ENCODE assay signal across 8 mouse cellular contexts in the genomic region with DNA sequence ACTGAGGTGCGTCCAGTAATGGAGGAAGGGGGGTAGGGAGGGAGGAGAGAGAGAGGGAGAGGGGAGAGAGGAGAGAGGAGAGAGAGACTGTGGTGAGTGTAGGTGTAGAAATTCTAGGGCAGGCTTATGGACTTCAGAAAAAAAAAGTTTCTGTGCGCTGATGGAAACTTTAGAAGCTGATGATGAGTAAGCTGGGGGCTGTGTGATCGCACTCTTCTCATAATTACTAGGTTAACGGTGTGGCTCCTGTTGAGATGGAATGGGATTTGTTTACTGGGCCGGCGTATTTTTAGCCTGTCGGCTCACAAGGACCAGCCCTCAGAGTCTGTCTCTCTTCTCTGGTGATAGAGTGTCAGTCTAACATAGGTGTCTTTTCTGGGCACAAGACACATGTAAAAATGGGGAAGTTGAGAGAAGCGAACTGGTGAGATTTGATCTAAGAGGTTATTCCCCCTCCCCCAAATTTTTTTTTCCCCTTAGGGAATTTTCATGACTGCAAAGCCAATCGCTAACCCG. TPM values are rescaled to one million over a fixed set of nuclear protein-coding genes. Genes with fewer than 3 reads are reported as not detected.
DNase-seq lines count a peak whose midpoint lies in the region; ATAC-seq and TF ChIP-seq lines count a peak whose summit lies in the region.

No protein-coding gene starts in this region.

- ATAC-seq in forebrain, embryonic 13.5 days = no peak
- no peak for ATAC-seq in limb, embryonic 11.5 days (ENCODE audit: insufficient number of reproducible peaks, low FRiP score, low TSS enrichment, low read depth)
- ATAC-seq in neural tube, embryonic 13.5 days (ENCODE audit: low read depth) = peak; percentile 44; the same call in 1 of the 2 replicates

- H3K79me2 ChIP-seq in MEL (ENCODE audit: control insufficient read depth, insufficient read depth, low read length, poor library complexity) = peaks cover 14% of the 10 kb centered on the region

- H3K36me3 ChIP-seq in kidney, adult 2 months (ENCODE audit: control insufficient read depth, insufficient read depth, low read length) = no peaks in the 10 kb centered on the region
- H3K36me3 ChIP-seq in MEL (ENCODE audit: control insufficient read depth in 1 of 2, insufficient read depth in 2 of 2, low read length in 2 of 2) = peaks cover 0 to 31% of the 10 kb centered on the region in 2 experiments; a peak in 2 of 4 replicates
- no peaks in the 10 kb centered on the region for H3K36me3 ChIP-seq in forebrain, embryonic 13.5 days (ENCODE audit: poor library complexity, severe bottlenecking)
- H3K36me3 ChIP-seq in limb, embryonic 11.5 days (ENCODE audit: control insufficient read depth, insufficient read depth, low read length) = no peaks in the 10 kb centered on the region
- H3K36me3 ChIP-seq in neural tube, embryonic 13.5 days = no peaks in the 10 kb centered on the region

- no peaks in the 10 kb centered on the region; the same call in 1 of the 2 replicates for H3K4me1 ChIP-seq in kidney, adult 2 months (ENCODE audit: control insufficient read depth, insufficient read depth, low read length)
- peaks cover 16 to 22% of the 10 kb centered on the region in 2 experiments; a peak in 3 of 4 replicates for H3K4me1 ChIP-seq in MEL (ENCODE audit: control insufficient read depth in 1 of 2, insufficient read depth in 2 of 2, low read length in 2 of 2)
- H3K4me1 ChIP-seq in forebrain, embryonic 13.5 days = peaks cover 30% of the 10 kb centered on the region
- peaks cover 2% of the 10 kb centered on the region; the same call in 1 of the 2 replicates for H3K4me1 ChIP-seq in limb, embryonic 11.5 days (ENCODE audit: control insufficient read depth, insufficient read depth, low read length)
- H3K4me1 ChIP-seq in neural tube, embryonic 13.5 days (replicated peaks) = peaks cover 50% of the 10 kb centered on the region

- no peaks in the 10 kb centered on the region for H3K27me3 ChIP-seq in kidney, adult 2 months (replicated peaks; ENCODE audit: control insufficient read depth, insufficient read depth, low read length)
- no peaks in the 10 kb centered on the region for H3K27me3 ChIP-seq in MEL (ENCODE audit: control insufficient read depth in 1 of 2, insufficient read depth in 2 of 2, low read length in 2 of 2)
- H3K27me3 ChIP-seq in forebrain, embryonic 13.5 days = no peaks in the 10 kb centered on the region
- H3K27me3 ChIP-seq in limb, embryonic 11.5 days (ENCODE audit: control insufficient read depth, insufficient read depth, low read length) = no peaks in the 10 kb centered on the region
- no peaks in the 10 kb centered on the region for H3K27me3 ChIP-seq in neural tube, embryonic 13.5 days

- peak overlapping the region; percentile 89 for H3K4me2 ChIP-seq in forebrain, embryonic 13.5 days
- H3K4me2 ChIP-seq in limb, embryonic 11.5 days (ENCODE audit: low read depth, severe bottlenecking) = peak overlapping the region; percentile 77
- H3K4me2 ChIP-seq in neural tube, embryonic 13.5 days = peak overlapping the region; percentile 93

- 13% methylated on average over 10 of the region's 10 CpGs for WGBS in kidney, adult 2 months
- 10% methylated on average over 10 of the region's 10 CpGs for WGBS in forebrain, embryonic 13.5 days
- WGBS in limb, embryonic 11.5 days = 9% methylated on average over 10 of the region's 10 CpGs
- 8% methylated on average over 10 of the region's 10 CpGs for WGBS in neural tube, embryonic 13.5 days

- no peaks in the 10 kb centered on the region for H3K9me3 ChIP-seq in MEL (replicated peaks; ENCODE audit: insufficient read depth, low read length)
- H3K9me3 ChIP-seq in forebrain, embryonic 13.5 days (replicated peaks) = no peaks in the 10 kb centered on the region
- H3K9me3 ChIP-seq in limb, embryonic 11.5 days (ENCODE audit: control insufficient read depth, low read length) = no peaks in the 10 kb centered on the region
- no peaks in the 10 kb centered on the region for H3K9me3 ChIP-seq in neural tube, embryonic 13.5 days

- peak overlapping the region; percentile 94 for H3K27ac ChIP-seq in kidney, adult 2 months (ENCODE audit: insufficient read depth, low read depth, low read length)
- peak overlapping the region; percentile 75 for H3K27ac ChIP-seq in MEL (ENCODE audit: control insufficient read depth, low read depth, low read length)
- H3K27ac ChIP-seq in forebrain, embryonic 13.5 days = no peak overlapping the region
- no peak overlapping the region for H3K27ac ChIP-seq in limb, embryonic 11.5 days (replicated peaks; ENCODE audit: low read depth, low read length)
- peak overlapping the region; percentile 84; the same call in 1 of the 2 replicates for H3K27ac ChIP-seq in neural tube, embryonic 13.5 days (replicated peaks)

- no peak for DNase-seq in kidney, adult 2 months
- DNase-seq in kidney, postnatal 4 days = no peak
- DNase-seq in MEL (ENCODE audit: low read depth, low spot score) = peak; percentile 90
- no peak for DNase-seq in limb, embryonic 11.5 days (ENCODE audit: low spot score)
- DNase-seq in adrenal gland, adult 8-10 months = no peak
- no peak for DNase-seq in urinary bladder, postnatal 36 days (ENCODE audit: low spot score in 2 of 2)

- no peak for TF ChIP-seq CTCF in kidney, adult 2 months (conservative IDR thresholded peaks at IDR 0.05; ENCODE audit: insufficient read depth, insufficient read length, low read depth, low read length)
- no peak for TF ChIP-seq CTCF in MEL (IDR thresholded peaks at IDR 0.05 in 2 of 3, conservative IDR thresholded peaks at IDR 0.05 in 1 of 3; ENCODE audit: control insufficient read depth in 1 of 3, insufficient read depth in 1 of 3, low read depth in 2 of 3, low read length in 3 of 3, poor library complexity in 1 of 3, severe bottlenecking in 1 of 3)

- no peak; the same call in 1 of the 2 replicates for TF ChIP-seq RAD21 in MEL (IDR thresholded peaks at IDR 0.05; ENCODE audit: low read depth, low read length)

- TF ChIP-seq EP300 in MEL (IDR thresholded peaks at IDR 0.05; ENCODE audit: low read depth in 1 of 2, low read length in 2 of 2) = peak; percentile 56 to 84

- peak overlapping the region; percentile 93 for H3K9ac ChIP-seq in MEL (ENCODE audit: control insufficient read depth, low read depth, low read length, poor library complexity, severe bottlenecking)
- H3K9ac ChIP-seq in forebrain, embryonic 13.5 days = peak overlapping the region; percentile 88
- H3K9ac ChIP-seq in limb, embryonic 11.5 days (ENCODE audit: low read length) = peak overlapping the region; percentile 87
- peak overlapping the region; percentile 94 for H3K9ac ChIP-seq in neural tube, embryonic 13.5 days

- peak overlapping the region; percentile 98 for H3K4me3 ChIP-seq in kidney, adult 2 months (ENCODE audit: insufficient read depth, low read depth, low read length)
- H3K4me3 ChIP-seq in MEL (ENCODE audit: control insufficient read depth in 1 of 2, insufficient read depth in 1 of 2, low read depth in 2 of 2, low read length in 2 of 2) = peak overlapping the region; percentile 90 to 93
- peak overlapping the region; percentile 72 for H3K4me3 ChIP-seq in forebrain, embryonic 13.5 days
- peak overlapping the region; percentile 80 for H3K4me3 ChIP-seq in limb, embryonic 11.5 days (ENCODE audit: low read depth, low read length)
- peak overlapping the region; percentile 89 for H3K4me3 ChIP-seq in neural tube, embryonic 13.5 days

- TF ChIP-seq POLR2A in kidney, adult 2 months (IDR thresholded peaks at IDR 0.05; ENCODE audit: low read depth, low read length) = no peak
- peak in 1 of 2 experiments; percentile 68; a peak in 2 of 4 replicates for TF ChIP-seq POLR2A in MEL (IDR thresholded peaks at IDR 0.05; ENCODE audit: control insufficient read depth in 1 of 2, insufficient read depth in 1 of 2, low read depth in 1 of 2, low read length in 2 of 2, poor library complexity in 1 of 2)

TF ChIP-seq in MEL, 35 proteins besides CTCF, POLR2A, EP300 and RAD21 (continues in another document):
- peak; percentile 91 for TF ChIP-seq SIN3A (IDR thresholded peaks at IDR 0.05; ENCODE audit: low read length)
- TF ChIP-seq TBP (IDR thresholded peaks at IDR 0.05; ENCODE audit: low read depth, low read length) = peak; percentile 86
- TF ChIP-seq KAT2A (conservative IDR thresholded peaks at IDR 0.05; ENCODE audit: low read depth, low read length) = peak; percentile 45; the same call in 1 of the 2 replicates
- TF ChIP-seq RCOR1 (IDR thresholded peaks at IDR 0.05; ENCODE audit: low read depth, low read length) = peak; percentile 82
- TF ChIP-seq POLR2AphosphoS5 (IDR thresholded peaks at IDR 0.05; ENCODE audit: borderline replicate concordance, low read depth, low read length) = no peak
- peak; percentile 87 for TF ChIP-seq MAX (IDR thresholded peaks at IDR 0.05; ENCODE audit: low read length)

RNA-seq across cellular contexts. Expression of a gene that starts 1.0 kb away (rescaled TPM):
- polyA plus RNA-seq in kidney, adult 2 months (2012; rRNA removed) = 10.1 and 15.0 TPM in 2 replicates
- 25.8 and 27.5 TPM in 2 replicates for total RNA-seq in MEL (2012; rRNA removed)
- 10 to 100 TPM; 17.9 to 24.4 TPM for polyA plus RNA-seq in MEL (2012; ENCODE audit: insufficient read depth in 1 of 2, insufficient read length in 2 of 2, low read depth in 1 of 2, low replicate concordance in 2 of 2, missing spikeins in 1 of 2)
- 11.9 and 12.4 TPM in 2 replicates for polyA plus RNA-seq in forebrain, embryonic 13.5 days (2015; fragmentation: Nextera tagmentation; extraction: Ambion mirVana)
- 9.7 and 14.2 TPM in 2 replicates for polyA plus RNA-seq in limb, embryonic 11.5 days (2014; fragmentation: Nextera tagmentation; extraction: Ambion mirVana)
- 9.4 and 12.7 TPM in 2 replicates for polyA plus RNA-seq in neural tube, embryonic 13.5 days (2015; fragmentation: Nextera tagmentation; extraction: Ambion mirVana)
- 10 to 100 TPM; 37.8 to 55.2 (median 47.2) TPM for total RNA-seq in adrenal gland, adult 8-10 months (2022)

RNA-seq across cellular contexts. Expression of a gene that starts 47.0 kb away (rescaled TPM):
- polyA plus RNA-seq in kidney, adult 2 months (2012; rRNA removed) = 6.7 and 7.9 TPM in 2 replicates
- 24.4 and 28.9 TPM in 2 replicates for total RNA-seq in MEL (2012; rRNA removed)
- 10 to 100 TPM; 20.6 to 92.0 TPM for polyA plus RNA-seq in MEL (2012; ENCODE audit: insufficient read depth in 1 of 2, insufficient read length in 2 of 2, low read depth in 1 of 2, low replicate concordance in 2 of 2, missing spikeins in 1 of 2)
- 51.9 and 62.2 TPM in 2 replicates for polyA plus RNA-seq in forebrain, embryonic 13.5 days (2015; fragmentation: Nextera tagmentation; extraction: Ambion mirVana)
- 19.5 and 22.7 TPM in 2 replicates for polyA plus RNA-seq in limb, embryonic 11.5 days (2014; fragmentation: Nextera tagmentation; extraction: Ambion mirVana)
- polyA plus RNA-seq in neural tube, embryonic 13.5 days (2015; fragmentation: Nextera tagmentation; extraction: Ambion mirVana) = 66.9 and 77.1 TPM in 2 replicates
- total RNA-seq in adrenal gland, adult 8-10 months (2022) = 10 to 100 TPM; 29.7 to 49.0 (median 34.9) TPM

RNA-seq across cellular contexts. Expression of a gene that starts 56.5 kb away (rescaled TPM):
- polyA plus RNA-seq in kidney, adult 2 months (2012; rRNA removed) = 56.8 and 65.7 TPM in 2 replicates
- total RNA-seq in MEL (2012; rRNA removed) = 0.62 and 0.77 TPM in 2 replicates
- 1 to 10 TPM in 1 of 2 experiments, not detected in 1; 1.4 TPM for polyA plus RNA-seq in MEL (2012; ENCODE audit: insufficient read depth in 1 of 2, insufficient read length in 2 of 2, low read depth in 1 of 2, low replicate concordance in 2 of 2, missing spikeins in 1 of 2)
- polyA plus RNA-seq in forebrain, embryonic 13.5 days (2015; fragmentation: Nextera tagmentation; extraction: Ambion mirVana) = 9.0 and 12.9 TPM in 2 replicates
- 22.7 and 24.9 TPM in 2 replicates for polyA plus RNA-seq in limb, embryonic 11.5 days (2014; fragmentation: Nextera tagmentation; extraction: Ambion mirVana)
- polyA plus RNA-seq in neural tube, embryonic 13.5 days (2015; fragmentation: Nextera tagmentation; extraction: Ambion mirVana) = 10.5 and 14.1 TPM in 2 replicates
- 10 to 100 TPM; 14.7 to 70.7 (median 43.7) TPM for total RNA-seq in adrenal gland, adult 8-10 months (2022)

Comparison
In these comparisons a context has a peak if more than half of its experiments do, and no peak if none do; other contexts are left out.
1. H3K27ac ChIP-seq: peak in kidney, adult 2 months (single experiment), MEL (single experiment) and neural tube, embryonic 13.5 days (single experiment); none in forebrain, embryonic 13.5 days (single experiment) and limb, embryonic 11.5 days (single experiment).
2. Peak in every context shown above with its lines, with median percentiles within 50 percentile points of each other: H3K4me3 ChIP-seq, H3K9ac ChIP-seq and H3K4me2 ChIP-seq.